Mouse (Mus musculus) CH12F3 (cell line): Measurements from ENCODE around the gene Smg6.

Source experiments
- in situ Hi-C: fragments of 300-500 bp; cut with MboI; formaldehyde crosslinking; loops from 2 replicates; pipeline ENCODE4 v1.14.3; 2020; ENCODE audit warnings: low sequenced_read_pairs

Gene Smg6

GRCm38 (mm10) chr11:75210093-75210492, 284.5 kb downstream of the Smg6 start:
- in situ Hi-C loops = no loop called here

GRCm38 (mm10) chr11:75210755-75211154, 285.1 kb downstream of the Smg6 start:
- in situ Hi-C loops = no loop called here

GRCm38 (mm10) chr11:75212031-75212667, 286.5 kb downstream of the Smg6 start:
- in situ Hi-C loops = no loop called here

GRCm38 (mm10) chr11:75212876-75213275, 287.3 kb downstream of the Smg6 start:
- in situ Hi-C loops = no loop called here

- in situ Hi-C loops = no loop called here
These were observed 287.9 kb downstream of the Smg6 start for GRCm38 (mm10) chr11:75213372-75214080.
